In genomic region chr11:9609075-9609474, GRCm38 (mm10) we compare ENCODE assay signal across 17 mouse cellular contexts.
"Had no signal": no experiment of that assay in that cellular context is flagged by ENCODE, and none has a peak within 500 bp of the region (broad histone marks: within the 10 kb centered on the region; RNA-seq: fewer than 3 reads in every experiment).

No protein-coding gene starts in this region.

- H3K27me3 ChIP-seq: neural tube, embryonic 12.5 days; neural tube, embryonic 13.5 days; neural tube, embryonic 15.5 days; stomach, embryonic 15.5 days had no signal

- DNase-seq: retina, postnatal 1 day; right cerebral cortex, adult 18-20 months; right cerebral cortex, postnatal 14 days; right cerebral cortex, postnatal 25 days; right cerebral cortex, postnatal 4 days; spleen, adult 18-20 months; thymus, adult 18-20 months; thymus, adult 2 months; thymus, postnatal 14 days; thymus, postnatal 25 days; thymus, postnatal 36 days; thymus, postnatal 4 days had no signal

- H3K36me3 ChIP-seq: neural tube, embryonic 12.5 days; neural tube, embryonic 13.5 days; neural tube, embryonic 15.5 days; stomach, embryonic 15.5 days had no signal

- H3K9ac ChIP-seq: neural tube, embryonic 12.5 days; neural tube, embryonic 13.5 days; neural tube, embryonic 15.5 days; stomach, embryonic 15.5 days had no signal

- H3K4me3 ChIP-seq: neural tube, embryonic 12.5 days; neural tube, embryonic 13.5 days; neural tube, embryonic 15.5 days; stomach, embryonic 15.5 days had no signal

- H3K9me3 ChIP-seq: neural tube, embryonic 12.5 days; neural tube, embryonic 13.5 days; neural tube, embryonic 15.5 days; stomach, embryonic 15.5 days had no signal

- H3K4me2 ChIP-seq: neural tube, embryonic 12.5 days; neural tube, embryonic 13.5 days; neural tube, embryonic 15.5 days; stomach, embryonic 15.5 days had no signal

- H3K4me1 ChIP-seq: neural tube, embryonic 12.5 days; neural tube, embryonic 13.5 days; neural tube, embryonic 15.5 days; stomach, embryonic 15.5 days had no signal

- H3K27ac ChIP-seq: neural tube, embryonic 12.5 days; neural tube, embryonic 13.5 days; neural tube, embryonic 15.5 days; stomach, embryonic 15.5 days; stomach, postnatal 0 days had no signal
